24 mouse cellular contexts compared by ENCODE assay signal in the genomic region with DNA sequence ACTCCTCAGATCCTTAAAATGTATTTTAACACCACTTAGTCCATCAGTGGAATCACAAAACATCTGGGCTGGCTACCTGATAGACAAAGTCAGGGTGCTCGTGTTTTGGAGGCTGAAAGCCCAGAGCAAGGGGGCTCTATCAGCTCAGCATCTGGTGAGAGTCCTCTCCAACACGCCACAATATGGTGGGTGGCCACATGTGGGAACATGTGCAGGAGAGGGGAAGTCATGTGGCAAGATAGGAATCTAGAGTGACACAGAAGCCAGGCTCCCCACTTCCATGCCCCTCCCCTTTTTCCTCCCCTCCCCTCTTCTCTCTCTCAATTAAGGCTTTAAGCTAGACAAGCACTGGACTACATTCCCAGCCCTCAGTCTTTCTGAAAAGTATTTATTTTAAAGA. TPM values are rescaled to one million over a fixed set of nuclear protein-coding genes. Genes with fewer than 3 reads are reported as not detected.
DNase-seq lines count a peak whose midpoint lies in the region; ATAC-seq and TF ChIP-seq lines count a peak whose summit lies in the region.
"Had no signal": no experiment of that assay in that cellular context is flagged by ENCODE, and none has a peak within 500 bp of the region (broad histone marks: within the 10 kb centered on the region; RNA-seq: fewer than 3 reads in every experiment).

No protein-coding gene starts in this region.

- H3K36me3 ChIP-seq in thymus, adult 2 months (ENCODE audit: control insufficient read depth, insufficient read depth, low read length): no peaks in the 10 kb centered on the region
- H3K36me3 ChIP-seq: embryonic facial prominence, embryonic 13.5 days; forebrain, embryonic 12.5 days; heart, embryonic 12.5 days; neural tube, embryonic 13.5 days; stomach, embryonic 15.5 days had no signal

- peak; percentile 70 for ATAC-seq in CD4-positive, CD25-positive, alpha-beta regulatory T cell, adult 4 months
- ATAC-seq in activated CD4-positive, CD25-positive, alpha-beta regulatory T cell, adult 4 months: peak; percentile 34
- ATAC-seq in megakaryocyte, adult 5-6 weeks (ENCODE audit: poor library complexity, severe bottlenecking): peak; percentile 61
- ATAC-seq: intestine, embryonic 16.5 days had no signal

- H3K27me3 ChIP-seq in thymus, adult 2 months (ENCODE audit: control insufficient read depth, insufficient read depth, low read length): no peaks in the 10 kb centered on the region
- H3K27me3 ChIP-seq: embryonic facial prominence, embryonic 13.5 days; forebrain, embryonic 12.5 days; heart, embryonic 12.5 days; neural tube, embryonic 13.5 days; stomach, embryonic 15.5 days had no signal

- no peak for TF ChIP-seq CTCF in thymus, adult 2 months (IDR thresholded peaks at IDR 0.05; ENCODE audit: borderline replicate concordance, control insufficient read depth, extremely low read depth, insufficient read depth, low read length, poor library complexity)

- peak; percentile 16 for DNase-seq in thymus, adult 2 months
- DNase-seq in thymus, postnatal 4 days: no peak
- no peak for DNase-seq in spleen, postnatal 10 days (ENCODE audit: low spot score in 2 of 2)
- no peak for DNase-seq in adrenal gland, adult 18-20 months (ENCODE audit: low spot score in 2 of 2)
- DNase-seq in adrenal gland, postnatal 36 days: no peak
- DNase-seq: cerebellum, adult 11 months; cerebellum, adult 9-11 months; gastrocnemius, adult 2 months; kidney, adult 9 months; kidney, postnatal 14 days; lung, postnatal 10 days; midbrain, embryonic 14.5 days; retina, postnatal 1 day had no signal

- H3K4me3 ChIP-seq in thymus, adult 2 months (ENCODE audit: control insufficient read depth, insufficient read depth, low read length): no peak overlapping the region
- H3K4me3 ChIP-seq: embryonic facial prominence, embryonic 13.5 days; erythroblast, embryonic 14.5 days; forebrain, embryonic 12.5 days; gastrocnemius, adult 2 months; heart, embryonic 12.5 days; neural tube, embryonic 13.5 days; stomach, embryonic 15.5 days had no signal

- WGBS in thymus, adult 2 months: 10% methylated on average over 2 of the region's 2 CpGs

- no peak overlapping the region for H3K27ac ChIP-seq in thymus, adult 2 months (ENCODE audit: control insufficient read depth, insufficient read depth, low read length)
- H3K27ac ChIP-seq: embryonic facial prominence, embryonic 13.5 days; forebrain, embryonic 12.5 days; gastrocnemius, adult 2 months; hindbrain, embryonic 14.5 days; neural tube, embryonic 13.5 days; stomach, embryonic 15.5 days had no signal

- H3K4me1 ChIP-seq in thymus, adult 2 months (replicated peaks; ENCODE audit: control insufficient read depth, insufficient read depth, low read length): peaks cover 25% of the 10 kb centered on the region
- H3K4me1 ChIP-seq: forebrain, embryonic 12.5 days; heart, embryonic 12.5 days; neural tube, embryonic 13.5 days; stomach, embryonic 15.5 days had no signal

- TF ChIP-seq POLR2A in thymus, adult 2 months (IDR thresholded peaks at IDR 0.05; ENCODE audit: control insufficient read depth, extremely low read depth, insufficient read depth, low read length, poor library complexity): no peak

RNA-seq across cellular contexts. Expression of gene Nsmce1, which starts 20.5 kb away (rescaled TPM):
- polyA plus RNA-seq in thymus, adult 2 months (2012; rRNA removed): 93.7 and 111 TPM in 2 replicates
- polyA plus RNA-seq in CD4-positive, CD25-positive, alpha-beta regulatory T cell, adult 4 months (2017; shearing (Covaris generic)): 100 to 1,000 TPM; 116 to 118 TPM
- 100 to 1,000 TPM; 115 to 134 TPM for polyA plus RNA-seq in activated CD4-positive, CD25-positive, alpha-beta regulatory T cell, adult 4 months (2017; shearing (Covaris generic))
- 62.5 and 74.2 TPM in 2 replicates for total RNA-seq in megakaryocyte, adult 5-6 weeks (2015)
- total RNA-seq in megakaryocyte, adult 5-6 weeks (2017): 73.6 and 73.8 TPM in 2 replicates
- total RNA-seq in adrenal gland, adult 18-20 months (2021): 10 to 100 TPM; 28.7 to 36.5 TPM
- 10 to 100 TPM; 35.6 to 59.0 TPM for total RNA-seq in adrenal gland, postnatal 36 days (2021)

RNA-seq across cellular contexts. Expression of gene Il4ra, which starts 40.1 kb away (rescaled TPM):
- polyA plus RNA-seq in thymus, adult 2 months (2012; rRNA removed): 141 and 189 TPM in 2 replicates
- polyA plus RNA-seq in CD4-positive, CD25-positive, alpha-beta regulatory T cell, adult 4 months (2017; shearing (Covaris generic)): 100 to 1,000 TPM; 102 to 165 TPM
- 10 to 100 TPM; 67.8 to 77.8 TPM for polyA plus RNA-seq in activated CD4-positive, CD25-positive, alpha-beta regulatory T cell, adult 4 months (2017; shearing (Covaris generic))
- 11.9 and 15.9 TPM in 2 replicates for total RNA-seq in megakaryocyte, adult 5-6 weeks (2015)
- total RNA-seq in megakaryocyte, adult 5-6 weeks (2017): 29.8 and 31.7 TPM in 2 replicates
- total RNA-seq in adrenal gland, adult 18-20 months (2021): 100 to 1,000 TPM in 1 of 2 experiments, 10 to 100 TPM in 1; 39.6 to 199 TPM
- total RNA-seq in adrenal gland, postnatal 36 days (2021): 100 to 1,000 TPM in 1 of 2 experiments, 10 to 100 TPM in 1; 46.6 to 119 TPM
